Mouse (Mus musculus) neural tube, embryonic 11.5 days (tissue): ENCODE measurements around the gene Uqcc3. TPM values are rescaled to one million over a fixed set of nuclear protein-coding genes. Genes with fewer than 3 reads are reported as not detected.
A peak's percentile ranks its signal among the peaks of the same experiment; 100 is the strongest.

Experiments used
- ATAC-seq: fragments of 200-750 bp; cut with Nextera tagmentation; 2 replicates; pipeline ENCODE4 v1.8.0; 2017; ENCODE audit warnings: moderate number of reproducible peaks, mild to moderate bottlenecking, moderate TSS enrichment, moderate library complexity; ENCODE audit not compliant: insufficient read depth, low FRiP score, low TSS enrichment
- DNase-seq: peaks from one replicate; pipeline ENCODE4 v3.0.0-alpha.2; 2015; ENCODE audit warnings: low spot score
- H3K27ac ChIP-seq: fragments of 300-500 bp; sonication (generic); 2 replicates; pipeline ENCODE4 v1.5.1; 2014; ENCODE audit warnings: low read depth, mild to moderate bottlenecking, low read length
- H3K27me3 ChIP-seq: fragments of 300-500 bp; sonication (generic); 2 replicates; pipeline ENCODE4 v1.6.1; 2014; ENCODE audit warnings: mild to moderate bottlenecking, low read length, mixed read lengths; ENCODE audit not compliant: control insufficient read depth, insufficient read depth
- H3K36me3 ChIP-seq: fragments of 300-500 bp; sonication (generic); 2 replicates; pipeline ENCODE4 v1.6.1; 2014; ENCODE audit warnings: mild to moderate bottlenecking, low read length, moderate library complexity, mixed read lengths; ENCODE audit not compliant: control insufficient read depth, insufficient read depth
- H3K4me1 ChIP-seq: fragments of 300-500 bp; sonication (generic); 2 replicates; pipeline ENCODE4 v1.6.1; 2014; ENCODE audit warnings: low read length, mixed read lengths; ENCODE audit not compliant: control insufficient read depth, insufficient read depth
- H3K4me2 ChIP-seq: fragments of 300-500 bp; sonication (generic); 2 replicates; pipeline ENCODE4 v1.6.1; 2014; ENCODE audit warnings: low read depth, mild to moderate bottlenecking, moderate library complexity
- H3K4me3 ChIP-seq: fragments of 300-500 bp; sonication (generic); 2 replicates; pipeline ENCODE4 v1.5.1; 2014; ENCODE audit warnings: low read depth, low read length
- H3K9ac ChIP-seq: fragments of 300-500 bp; sonication (generic); 2 replicates; pipeline ENCODE4 v1.6.1; 2014; ENCODE audit warnings: mild to moderate bottlenecking, low read length
- H3K9me3 ChIP-seq: fragments of 300-500 bp; sonication (generic); 2 replicates; pipeline ENCODE4 v1.6.1; 2016; ENCODE audit warnings: low read length; ENCODE audit not compliant: control insufficient read depth
- WGBS: fragments of 180-500 bp; shearing (Covaris S2); extraction: QIAGEN DNeasy Blood & Tissue Kit; methylation state at CpG from one replicate; pipeline ENCODE4 v1.1.7; 2014; 5-methylcytosine and 5-hydroxymethylcytosine counted together
- polyA plus RNA-seq: library from polyadenylated mRNA; unstranded; fragments of >200 nt; fragmentation: Nextera tagmentation; extraction: Ambion mirVana; gene quantifications from 2 replicates; pipeline ENCODE4 v1.2.1, GENCODE M21; 2014

Gene Uqcc3
- polyA plus RNA-seq, 1 experiment from 2014 or later = 52.9 TPM

- H3K36me3 ChIP-seq = 0 out of 2 replicates have a peak, but pooled peaks cover 2% of the 10 kb centered on the region
- peak overlapping the region; percentile 80 for H3K4me2 ChIP-seq
- WGBS = 13% methylated on average over 19 of the region's 19 CpGs
- ATAC-seq = no peak
- peak overlapping the region; percentile 68 for H3K4me3 ChIP-seq
- no peaks in the 10 kb centered on the region for H3K9me3 ChIP-seq
- H3K9ac ChIP-seq = peak overlapping the region; percentile 84
- no peak for DNase-seq
- H3K4me1 ChIP-seq = peaks cover 8% of the 10 kb centered on the region
- H3K27me3 ChIP-seq = no peaks in the 10 kb centered on the region
- H3K27ac ChIP-seq = peak overlapping the region; percentile 58
These were observed 7.1 kb upstream of the Uqcc3 start for GRCm38 (mm10) chr19:8887585-8888463.

- H3K4me2 ChIP-seq = no peak overlapping the region
- DNase-seq = no peak
- ATAC-seq = no peak
- peaks cover 8% of the 10 kb centered on the region for H3K4me1 ChIP-seq
- H3K27me3 ChIP-seq = no peaks in the 10 kb centered on the region
- H3K27ac ChIP-seq = no peak overlapping the region
- WGBS = 50% methylated on average over 1 of the region's 1 CpGs
- H3K9me3 ChIP-seq = no peaks in the 10 kb centered on the region
- H3K36me3 ChIP-seq = 0 out of 2 replicates have a peak, but pooled peaks cover 2% of the 10 kb centered on the region
- H3K9ac ChIP-seq = no peak overlapping the region; the same call in 1 of the 2 replicates
- no peak overlapping the region for H3K4me3 ChIP-seq
These were observed 6.3 kb upstream of the Uqcc3 start for GRCm38 (mm10) chr19:8886916-8887584.

GRCm38 (mm10) chr19:8883616-8884015, 2.9 kb upstream of the Uqcc3 start, which contains the start of the genes Lbhd1 and Gm49403:
Lbhd1 (plus strand) TSS chr19:8883732.
Gm49403 (plus strand) TSS chr19:8883930.
- DNase-seq (no peak), ATAC-seq (no peak)
- H3K27ac ChIP-seq = no peak within 1 kb of the TSS
- no peaks in the 10 kb centered on the region for H3K36me3 ChIP-seq
- no peak within 1 kb of the TSS for H3K4me2 ChIP-seq
- no peaks in the 10 kb centered on the region for H3K27me3 ChIP-seq
- WGBS = 83% methylated on average over 3 of the region's 3 CpGs
- no peak within 1 kb of the TSS for H3K4me3 ChIP-seq
- H3K4me1 ChIP-seq = peaks cover 14% of the 10 kb centered on the region
- no peaks in the 10 kb centered on the region for H3K9me3 ChIP-seq
- H3K9ac ChIP-seq = no peak within 1 kb of the TSS

GRCm38 (mm10) chr19:8881034-8881392, 290 bp upstream of the Uqcc3 start:
- Histone ChIP-seq H3K27ac (no peak overlapping the region), H3K4me2 (peak overlapping the region; percentile 81)

GRCm38 (mm10) chr19:8875031-8875430, 5.7 kb downstream of the Uqcc3 start:
- Histone ChIP-seq H3K9ac (no peak overlapping the region), H3K27ac (no peak overlapping the region), H3K36me3 (peaks cover 14% of the 10 kb centered on the region), H3K27me3 (no peaks in the 10 kb centered on the region), H3K4me3 (no peak overlapping the region), H3K4me2 (no peak overlapping the region), H3K9me3 (no peaks in the 10 kb centered on the region), H3K4me1 (peaks cover 10% of the 10 kb centered on the region)
- DNase-seq (no peak), ATAC-seq (no peak)
- WGBS = 94% methylated on average over 7 of the region's 7 CpGs

More at GRCm38 (mm10) chr19:8881034-8881392, 290 bp upstream of the Uqcc3 start:
- Histone ChIP-seq H3K4me1 (0 out of 2 replicates have a peak, but pooled peaks cover 6% of the 10 kb centered on the region), H3K4me3 (peak overlapping the region; percentile 85), H3K27me3 (no peaks in the 10 kb centered on the region), H3K36me3 (no peaks in the 10 kb centered on the region), H3K9me3 (no peaks in the 10 kb centered on the region), H3K9ac (peak overlapping the region; percentile 86; the same call in 1 of the 2 replicates)
- DNase-seq (no peak), ATAC-seq (no peak)
- 18% methylated on average over 3 of the region's 3 CpGs for WGBS

- ATAC-seq (no peak), DNase-seq (no peak)
- Histone ChIP-seq H3K4me1 (peaks cover 6% of the 10 kb centered on the region), H3K9me3 (no peaks in the 10 kb centered on the region), H3K9ac (peak overlapping the region; percentile 93), H3K4me2 (peak overlapping the region; percentile 72), H3K4me3 (peak overlapping the region; percentile 100), H3K36me3 (peaks cover 14% of the 10 kb centered on the region), H3K27me3 (no peaks in the 10 kb centered on the region), H3K27ac (no peak overlapping the region)
- 86% methylated on average over 10 of the region's 10 CpGs for WGBS
These were observed 8.4 kb downstream of the Uqcc3 start for GRCm38 (mm10) chr19:8872266-8872840.

- DNase-seq = peak; percentile 95
- H3K9me3 ChIP-seq = no peaks in the 10 kb centered on the region
- under 1% methylated on average over 59 of the region's 59 CpGs for WGBS
- ATAC-seq = peak; percentile 98
- H3K27me3 ChIP-seq = no peaks in the 10 kb centered on the region
- peak within 1 kb of the TSS; percentile 70 for H3K27ac ChIP-seq
- peaks cover 6% of the 10 kb centered on the region for H3K4me1 ChIP-seq
- H3K9ac ChIP-seq = peak within 1 kb of the TSS; percentile 93
- peak within 1 kb of the TSS; percentile 72 for H3K4me2 ChIP-seq
- peaks cover 14% of the 10 kb centered on the region for H3K36me3 ChIP-seq
- peak within 1 kb of the TSS; percentile 100 for H3K4me3 ChIP-seq
These were observed 9.2 kb downstream of the Uqcc3 start, which contains the start of gene Ubxn1 for GRCm38 (mm10) chr19:8871267-8872186. Ubxn1 (plus strand) TSS chr19:8871496.

GRCm38 (mm10) chr19:8870838-8871237, 9.9 kb downstream of the Uqcc3 start:
- DNase-seq (no peak), ATAC-seq (peak; percentile 48; the same call in 1 of the 2 replicates)
- H3K36me3 ChIP-seq = peaks cover 14% of the 10 kb centered on the region
- H3K4me2 ChIP-seq = peak overlapping the region; percentile 72
- no peaks in the 10 kb centered on the region for H3K9me3 ChIP-seq
- no peaks in the 10 kb centered on the region for H3K27me3 ChIP-seq
- no peak overlapping the region; the same call in 1 of the 2 replicates for H3K27ac ChIP-seq
- WGBS = 67% methylated on average over 9 of the region's 9 CpGs
- H3K4me1 ChIP-seq = peaks cover 6% of the 10 kb centered on the region
- H3K9ac ChIP-seq = peak overlapping the region; percentile 44
- peak overlapping the region; percentile 100 for H3K4me3 ChIP-seq
